Mouse (Mus musculus): ENCODE results near the gene Efcab10. TPM values are rescaled to one million over a fixed set of nuclear protein-coding genes. Genes with fewer than 3 reads are reported as not detected.

The Efcab10 gene
- polyA plus RNA-seq (2014; fragmentation: Nextera tagmentation; extraction: Ambion mirVana), result 0.58 and 1.1 TPM in 2 replicates

- Histone ChIP-seq H3K9me3 (ENCODE audit: low read depth, low read length) (no peaks in the 10 kb centered on the region), H3K27ac (ENCODE audit: low read depth) (no peak within 1 kb of the TSS), H3K4me1 (ENCODE audit: insufficient read depth) (0 out of 2 replicates have a peak, but pooled peaks cover 2% of the 10 kb centered on the region), H3K4me2 (peak within 1 kb of the TSS; percentile 56), H3K27me3 (ENCODE audit: insufficient read depth, low read length) (no peaks in the 10 kb centered on the region), H3K9ac (no peak within 1 kb of the TSS), H3K36me3 (ENCODE audit: insufficient read depth) (no peaks in the 10 kb centered on the region), H3K4me3 (ENCODE audit: low read depth, low read length) (peak within 1 kb of the TSS; percentile 8)
- 12% methylated on average over 24 of the region's 24 CpGs for WGBS
- peak; percentile 69; the same call in 1 of the 2 replicates for ATAC-seq (ENCODE audit: insufficient read depth)
- peak; percentile 54 for DNase-seq
- no peak for TF ChIP-seq CTCF (IDR thresholded peaks at IDR 0.05; ENCODE audit: low read depth)
These were observed at the start of gene Efcab10 for GRCm38 (mm10) chr12:33394804-33395623. Gene Efcab10 (plus strand): TSS chr12:33394854.

GRCm38 (mm10) chr12:33344970-33345772, 49.5 kb upstream of the Efcab10 start:
- ATAC-seq (ENCODE audit: insufficient read depth) (peak; percentile 37; the same call in 1 of the 2 replicates), DNase-seq (peak; percentile 57)
- 0 out of 2 replicates have a peak, but pooled peaks cover 6% of the 10 kb centered on the region for H3K4me1 ChIP-seq (ENCODE audit: insufficient read depth)
- H3K27me3 ChIP-seq (ENCODE audit: insufficient read depth, low read length), result 0 out of 2 replicates have a peak, but pooled peaks cover 2% of the 10 kb centered on the region
- no peak overlapping the region for H3K4me3 ChIP-seq (ENCODE audit: low read depth, low read length)
- H3K36me3 ChIP-seq (ENCODE audit: insufficient read depth), result no peaks in the 10 kb centered on the region
- 14% methylated on average over 25 of the region's 25 CpGs for WGBS
- H3K9ac ChIP-seq, result no peak overlapping the region
- no peak for TF ChIP-seq CTCF (IDR thresholded peaks at IDR 0.05; ENCODE audit: low read depth)
- peak overlapping the region; percentile 16; the same call in 1 of the 2 replicates for H3K4me2 ChIP-seq
- no peaks in the 10 kb centered on the region for H3K9me3 ChIP-seq (ENCODE audit: low read depth, low read length)
- H3K27ac ChIP-seq (ENCODE audit: low read depth), result no peak overlapping the region

GRCm38 (mm10) chr12:33345773-33346435, 48.8 kb upstream of the Efcab10 start:
- no peaks in the 10 kb centered on the region for H3K9me3 ChIP-seq (ENCODE audit: low read depth, low read length)
- no peak overlapping the region for H3K4me2 ChIP-seq
- 45% methylated on average over 23 of the region's 23 CpGs for WGBS
- 0 out of 2 replicates have a peak, but pooled peaks cover 6% of the 10 kb centered on the region for H3K4me1 ChIP-seq (ENCODE audit: insufficient read depth)
- no peak overlapping the region for H3K9ac ChIP-seq
- no peak for TF ChIP-seq CTCF (IDR thresholded peaks at IDR 0.05; ENCODE audit: low read depth)
- H3K27ac ChIP-seq (ENCODE audit: low read depth), result no peak overlapping the region
- H3K4me3 ChIP-seq (ENCODE audit: low read depth, low read length), result no peak overlapping the region
- no peaks in the 10 kb centered on the region for H3K36me3 ChIP-seq (ENCODE audit: insufficient read depth)
- ATAC-seq (ENCODE audit: insufficient read depth) (no peak), DNase-seq (no peak)
- 0 out of 2 replicates have a peak, but pooled peaks cover 2% of the 10 kb centered on the region for H3K27me3 ChIP-seq (ENCODE audit: insufficient read depth, low read length)

GRCm38 (mm10) chr12:33352671-33353070, 42.0 kb upstream of the Efcab10 start:
- Histone ChIP-seq H3K4me1 (ENCODE audit: insufficient read depth) (no peaks in the 10 kb centered on the region), H3K9ac (no peak overlapping the region), H3K27ac (ENCODE audit: low read depth) (no peak overlapping the region), H3K4me3 (ENCODE audit: low read depth, low read length) (no peak overlapping the region), H3K9me3 (ENCODE audit: low read depth, low read length) (no peaks in the 10 kb centered on the region), H3K4me2 (no peak overlapping the region), H3K36me3 (ENCODE audit: insufficient read depth) (no peaks in the 10 kb centered on the region), H3K27me3 (ENCODE audit: insufficient read depth, low read length) (no peaks in the 10 kb centered on the region)
- DNase-seq (no peak), ATAC-seq (ENCODE audit: insufficient read depth) (no peak)
- WGBS, result 70% methylated on average over 4 of the region's 4 CpGs
- TF ChIP-seq CTCF (IDR thresholded peaks at IDR 0.05; ENCODE audit: low read depth), result no peak

- no peak for ATAC-seq (ENCODE audit: insufficient read depth)
- WGBS, result 74% methylated on average over 10 of the region's 10 CpGs
- DNase-seq, result no peak
- H3K27me3 ChIP-seq (ENCODE audit: insufficient read depth, low read length), result no peaks in the 10 kb centered on the region
- no peak overlapping the region for H3K4me2 ChIP-seq
- no peak overlapping the region for H3K4me3 ChIP-seq (ENCODE audit: low read depth, low read length)
- no peaks in the 10 kb centered on the region for H3K36me3 ChIP-seq (ENCODE audit: insufficient read depth)
- H3K4me1 ChIP-seq (ENCODE audit: insufficient read depth), result no peaks in the 10 kb centered on the region
- no peak overlapping the region for H3K27ac ChIP-seq (ENCODE audit: low read depth)
- no peak for TF ChIP-seq CTCF (IDR thresholded peaks at IDR 0.05; ENCODE audit: low read depth)
- no peaks in the 10 kb centered on the region for H3K9me3 ChIP-seq (ENCODE audit: low read depth, low read length)
- H3K9ac ChIP-seq, result no peak overlapping the region
These were observed 36.3 kb upstream of the Efcab10 start for GRCm38 (mm10) chr12:33358345-33358744.

GRCm38 (mm10) chr12:33359209-33359608, 35.4 kb upstream of the Efcab10 start:
- no peak for ATAC-seq (ENCODE audit: insufficient read depth)
- 92% methylated on average over 7 of the region's 7 CpGs for WGBS
- H3K4me3 ChIP-seq (ENCODE audit: low read depth, low read length), result no peak overlapping the region
- no peak for TF ChIP-seq CTCF (IDR thresholded peaks at IDR 0.05; ENCODE audit: low read depth)
- no peaks in the 10 kb centered on the region for H3K36me3 ChIP-seq (ENCODE audit: insufficient read depth)
- no peaks in the 10 kb centered on the region for H3K27me3 ChIP-seq (ENCODE audit: insufficient read depth, low read length)
- H3K9ac ChIP-seq, result no peak overlapping the region
- no peak overlapping the region for H3K4me2 ChIP-seq
- H3K4me1 ChIP-seq (ENCODE audit: insufficient read depth), result no peaks in the 10 kb centered on the region
- no peak overlapping the region for H3K27ac ChIP-seq (ENCODE audit: low read depth)
- no peaks in the 10 kb centered on the region for H3K9me3 ChIP-seq (ENCODE audit: low read depth, low read length)
- no peak for DNase-seq
